Mouse (Mus musculus): ENCODE data around the gene Rab5b. TPM values are rescaled to one million over a fixed set of nuclear protein-coding genes. Genes with fewer than 3 reads are reported as not detected.
"Not testable (repeated sequence)": the region's sequence is repeated elsewhere in the genome, so short reads cannot be mapped to it uniquely, and the experiment has no call there.

Rab5b gene
- polyA plus RNA-seq, 1 experiment from 2014 or later = 82.6 TPM

GRCm38 (mm10) chr10:128639999-128640398 lies 56.1 kb downstream of the Rab5b start:
- WGBS = 92% methylated on average over 14 of the region's 14 CpGs
- Histone ChIP-seq H3K4me2 (no peak overlapping the region), H3K36me3 (peaks cover 50% of the 10 kb centered on the region), H3K9me3 (no peaks in the 10 kb centered on the region), H3K9ac (no peak overlapping the region), H3K27me3 (no peaks in the 10 kb centered on the region), H3K4me1 (peaks cover 17% of the 10 kb centered on the region), H3K4me3 (no peak overlapping the region), H3K27ac (no peak overlapping the region)
- no peak for ATAC-seq (ENCODE audit: insufficient number of reproducible peaks, insufficient read depth, low FRiP score, low TSS enrichment, low read depth)

- Histone ChIP-seq H3K4me3 (no peak overlapping the region), H3K4me2 (no peak overlapping the region)
Measured at GRCm38 (mm10) chr10:128637011-128637410, 59.1 kb downstream of the Rab5b start.

GRCm38 (mm10) chr10:128636561-128636960 lies 59.5 kb downstream of the Rab5b start:
- Histone ChIP-seq H3K27ac (no peak overlapping the region), H3K9ac (no peak overlapping the region), H3K36me3 (peaks cover 66% of the 10 kb centered on the region), H3K4me2 (no peak overlapping the region), H3K4me1 (peaks cover 3% of the 10 kb centered on the region; the same call in 1 of the 2 replicates), H3K9me3 (no peaks in the 10 kb centered on the region), H3K4me3 (no peak overlapping the region), H3K27me3 (no peaks in the 10 kb centered on the region)
- 47% methylated on average over 6 of the region's 6 CpGs for WGBS
- no peak for ATAC-seq (ENCODE audit: insufficient number of reproducible peaks, insufficient read depth, low FRiP score, low TSS enrichment, low read depth)

More at GRCm38 (mm10) chr10:128637011-128637410, 59.1 kb downstream of the Rab5b start:
- peaks cover 3% of the 10 kb centered on the region; the same call in 1 of the 2 replicates for H3K4me1 ChIP-seq
- no peak for ATAC-seq (ENCODE audit: insufficient number of reproducible peaks, insufficient read depth, low FRiP score, low TSS enrichment, low read depth)
- no peaks in the 10 kb centered on the region for H3K9me3 ChIP-seq
- WGBS = 19% methylated on average over 11 of the region's 11 CpGs
- H3K36me3 ChIP-seq = peaks cover 70% of the 10 kb centered on the region
- no peak overlapping the region for H3K27ac ChIP-seq
- H3K27me3 ChIP-seq = no peaks in the 10 kb centered on the region
- 0 out of 2 replicates have a peak overlapping the region, but pooled peaks have one; percentile 32 for H3K9ac ChIP-seq

DNA sequence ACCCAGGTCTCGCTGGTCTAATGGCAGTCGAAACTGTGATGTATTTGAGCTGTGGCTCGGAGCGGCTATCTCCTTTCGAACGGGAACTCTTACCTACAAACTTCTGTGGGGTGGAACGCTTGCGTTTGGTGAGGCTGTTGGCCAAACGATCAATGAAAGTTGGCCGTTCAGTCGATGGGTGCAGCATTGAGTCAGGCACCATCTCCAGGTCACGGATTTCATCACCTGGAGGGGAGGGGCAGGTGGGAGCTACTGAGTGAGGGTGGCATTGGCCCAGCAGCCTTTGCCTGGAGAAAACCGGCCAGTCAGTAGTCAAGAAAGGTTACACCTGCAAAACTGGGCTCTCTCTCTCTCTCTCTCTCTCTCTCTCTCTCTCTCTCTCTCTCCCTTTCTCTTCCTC lies 60.4 kb downstream of the Rab5b start:
- peaks cover 3% of the 10 kb centered on the region; the same call in 1 of the 2 replicates for H3K4me1 ChIP-seq
- no peaks in the 10 kb centered on the region for H3K9me3 ChIP-seq
- H3K4me2 ChIP-seq = no peak overlapping the region
- ATAC-seq (ENCODE audit: insufficient number of reproducible peaks, insufficient read depth, low FRiP score, low TSS enrichment, low read depth) = no peak
- 95% methylated on average over 13 of the region's 13 CpGs for WGBS
- H3K27me3 ChIP-seq = no peaks in the 10 kb centered on the region
- H3K4me3 ChIP-seq = no peak overlapping the region
- no peak overlapping the region for H3K9ac ChIP-seq
- H3K27ac ChIP-seq = no peak overlapping the region
- H3K36me3 ChIP-seq = peaks cover 59% of the 10 kb centered on the region

DNA sequence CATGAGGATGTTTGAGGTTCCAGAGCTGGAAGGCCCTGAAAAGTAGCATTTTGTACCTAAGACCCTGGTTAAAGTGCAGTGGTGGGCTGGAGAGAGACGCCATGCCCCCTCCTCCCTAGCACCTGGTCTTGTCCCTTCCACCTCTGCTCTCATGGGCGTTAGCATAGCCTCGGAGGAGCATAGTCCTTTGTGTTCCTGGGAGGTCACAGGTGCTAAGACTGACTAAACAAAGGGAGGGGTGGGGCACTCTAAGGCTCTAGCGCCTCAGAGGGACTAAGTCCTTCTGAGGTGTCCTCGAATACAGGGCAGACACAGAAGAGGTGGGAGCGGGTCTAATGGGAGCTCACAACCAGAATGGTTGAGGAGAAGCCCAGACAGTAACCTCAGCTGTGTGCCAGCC lies 64.5 kb downstream of the Rab5b start:
- H3K9me3 ChIP-seq = no peaks in the 10 kb centered on the region
- H3K36me3 ChIP-seq = peaks cover 36% of the 10 kb centered on the region
- H3K4me3 ChIP-seq = no peak overlapping the region
- H3K4me1 ChIP-seq = no peaks in the 10 kb centered on the region
- H3K27me3 ChIP-seq = no peaks in the 10 kb centered on the region
- no peak for ATAC-seq (ENCODE audit: insufficient number of reproducible peaks, insufficient read depth, low FRiP score, low TSS enrichment, low read depth)
- no peak overlapping the region for H3K9ac ChIP-seq
- 22% methylated on average over 6 of the region's 6 CpGs for WGBS
- H3K4me2 ChIP-seq = no peak overlapping the region
- no peak overlapping the region for H3K27ac ChIP-seq

DNA sequence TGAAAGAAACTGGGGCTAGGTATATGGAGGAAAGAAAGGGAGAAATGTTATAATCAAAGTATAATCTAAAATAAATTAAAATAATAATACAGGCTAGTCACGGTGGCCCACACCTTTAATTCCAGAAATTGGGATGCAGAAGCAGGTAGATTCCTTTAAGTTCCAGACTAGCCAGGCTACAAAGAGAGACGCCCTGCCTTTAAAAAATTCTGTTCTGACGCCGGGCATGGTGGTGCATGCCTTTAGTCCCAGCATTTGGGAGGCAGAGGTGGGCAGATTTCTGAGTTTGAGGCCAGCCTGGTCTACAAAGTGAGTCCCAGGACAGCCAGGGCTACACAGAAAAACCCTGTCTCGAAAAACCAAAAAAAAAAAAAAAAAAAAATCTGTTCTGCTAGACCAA lies 65.8 kb downstream of the Rab5b start:
- H3K27me3 ChIP-seq; H3K27ac ChIP-seq; ATAC-seq (ENCODE audit: insufficient number of reproducible peaks, insufficient read depth, low FRiP score, low TSS enrichment, low read depth): not testable (repeated sequence)

GRCm38 (mm10) chr10:128629746-128630145 lies 66.3 kb downstream of the Rab5b start:
- peaks cover 6% of the 10 kb centered on the region for H3K4me1 ChIP-seq
- no peak for ATAC-seq (ENCODE audit: insufficient number of reproducible peaks, insufficient read depth, low FRiP score, low TSS enrichment, low read depth)
- peaks cover 28% of the 10 kb centered on the region for H3K36me3 ChIP-seq
- H3K4me3 ChIP-seq = no peak overlapping the region
- H3K9me3 ChIP-seq = no peaks in the 10 kb centered on the region
- H3K27me3 ChIP-seq = no peaks in the 10 kb centered on the region
- no peak overlapping the region for H3K4me2 ChIP-seq
- no peak overlapping the region for H3K27ac ChIP-seq
- WGBS = 79% methylated on average over 2 of the region's 2 CpGs
- H3K9ac ChIP-seq = no peak overlapping the region

More for the DNA sequence above, 65.8 kb downstream of the Rab5b start:
- not testable (repeated sequence) for H3K4me1 ChIP-seq, H3K4me3 ChIP-seq, H3K9ac ChIP-seq, H3K4me2 ChIP-seq, H3K9me3 ChIP-seq
- WGBS = 75% methylated on average over 5 of the region's 5 CpGs
- H3K36me3 ChIP-seq = peaks cover 28% of the 10 kb centered on the region

- Histone ChIP-seq H3K4me3 (no peak overlapping the region), H3K36me3 (peaks cover 30% of the 10 kb centered on the region), H3K27ac (no peak overlapping the region), H3K4me2 (no peak overlapping the region), H3K9ac (no peak overlapping the region), H3K27me3 (no peaks in the 10 kb centered on the region), H3K4me1 (peaks cover 6% of the 10 kb centered on the region), H3K9me3 (no peaks in the 10 kb centered on the region)
- ATAC-seq (ENCODE audit: insufficient number of reproducible peaks, insufficient read depth, low FRiP score, low TSS enrichment, low read depth) = no peak
- WGBS = 81% methylated on average over 10 of the region's 10 CpGs
Measured at GRCm38 (mm10) chr10:128627398-128628317, 68.4 kb downstream of the Rab5b start.

Other genes with a start within 250 kb of the Rab5b start
- 111 and 119 TPM in 2 replicates for gene Smarcc2, start 237.0 kb downstream of the Rab5b start, polyA plus RNA-seq (2015; fragmentation: Nextera tagmentation; extraction: Ambion mirVana)
- 961 and 1,001 TPM in 2 replicates for gene Myl6, start 202.1 kb downstream of the Rab5b start, polyA plus RNA-seq (2015; fragmentation: Nextera tagmentation; extraction: Ambion mirVana)
- gene Myl6b, start 197.6 kb downstream of the Rab5b start, polyA plus RNA-seq (2015; fragmentation: Nextera tagmentation; extraction: Ambion mirVana) = 2.8 and 4.0 TPM in 2 replicates
- gene Esyt1, start 170.4 kb downstream of the Rab5b start, polyA plus RNA-seq (2015; fragmentation: Nextera tagmentation; extraction: Ambion mirVana) = 21.4 and 23.1 TPM in 2 replicates
- 13.5 and 15.5 TPM in 2 replicates for gene Zc3h10, start 148.5 kb downstream of the Rab5b start, polyA plus RNA-seq (2015; fragmentation: Nextera tagmentation; extraction: Ambion mirVana)
- gene Rpl41, start 147.0 kb downstream of the Rab5b start, polyA plus RNA-seq (2015; fragmentation: Nextera tagmentation; extraction: Ambion mirVana) = 4,323 and 4,329 TPM in 2 replicates
- gene Pa2g4, start 130.3 kb downstream of the Rab5b start, polyA plus RNA-seq (2015; fragmentation: Nextera tagmentation; extraction: Ambion mirVana) = 188 and 206 TPM in 2 replicates
- gene Erbb3, start 106.6 kb downstream of the Rab5b start, polyA plus RNA-seq (2015; fragmentation: Nextera tagmentation; extraction: Ambion mirVana) = 14.8 and 16.1 TPM in 2 replicates
- gene Rps26, start 69.5 kb downstream of the Rab5b start, polyA plus RNA-seq (2015; fragmentation: Nextera tagmentation; extraction: Ambion mirVana) = 893 and 949 TPM in 2 replicates
- gene Ikzf4, start 50.3 kb downstream of the Rab5b start, polyA plus RNA-seq (2015; fragmentation: Nextera tagmentation; extraction: Ambion mirVana) = 5.3 and 5.5 TPM in 2 replicates
- 18.9 and 21.8 TPM in 2 replicates for gene Suox, start 22.2 kb downstream of the Rab5b start, polyA plus RNA-seq (2015; fragmentation: Nextera tagmentation; extraction: Ambion mirVana)
- gene Pmel, start 7.9 kb upstream of the Rab5b start, polyA plus RNA-seq (2015; fragmentation: Nextera tagmentation; extraction: Ambion mirVana) = 8.2 and 8.3 TPM in 2 replicates
- 120 and 127 TPM in 2 replicates for gene Cdk2, start 8.8 kb upstream of the Rab5b start, polyA plus RNA-seq (2015; fragmentation: Nextera tagmentation; extraction: Ambion mirVana)
- gene Dgka, start 48.6 kb upstream of the Rab5b start, polyA plus RNA-seq (2015; fragmentation: Nextera tagmentation; extraction: Ambion mirVana) = 16.3 and 16.8 TPM in 2 replicates
- 43.2 and 47.9 TPM in 2 replicates for gene Pym1, start 51.6 kb upstream of the Rab5b start, polyA plus RNA-seq (2015; fragmentation: Nextera tagmentation; extraction: Ambion mirVana)
- 0.80 and 1.0 TPM in 2 replicates for gene Mmp19, start 94.6 kb upstream of the Rab5b start, polyA plus RNA-seq (2015; fragmentation: Nextera tagmentation; extraction: Ambion mirVana)
- gene Dnajc14, start 107.8 kb upstream of the Rab5b start, polyA plus RNA-seq (2015; fragmentation: Nextera tagmentation; extraction: Ambion mirVana) = 58.8 and 60.4 TPM in 2 replicates
- gene Tmem198b, start 108.1 kb upstream of the Rab5b start, polyA plus RNA-seq (2015; fragmentation: Nextera tagmentation; extraction: Ambion mirVana) = 25.5 and 26.0 TPM in 2 replicates
- 252 and 265 TPM in 2 replicates for gene Sarnp, start 121.1 kb upstream of the Rab5b start, polyA plus RNA-seq (2015; fragmentation: Nextera tagmentation; extraction: Ambion mirVana)
- 35.2 and 41.2 TPM in 2 replicates for gene Ormdl2, start 125.4 kb upstream of the Rab5b start, polyA plus RNA-seq (2015; fragmentation: Nextera tagmentation; extraction: Ambion mirVana)
- gene Gdf11, start 195.5 kb upstream of the Rab5b start, polyA plus RNA-seq (2015; fragmentation: Nextera tagmentation; extraction: Ambion mirVana) = 7.0 and 8.3 TPM in 2 replicates
- 663 and 674 TPM in 2 replicates for gene Cd63, start 204.7 kb upstream of the Rab5b start, polyA plus RNA-seq (2015; fragmentation: Nextera tagmentation; extraction: Ambion mirVana)
- 12.7 and 16.4 TPM in 2 replicates for gene Rdh5, start 226.6 kb upstream of the Rab5b start, polyA plus RNA-seq (2015; fragmentation: Nextera tagmentation; extraction: Ambion mirVana)
- gene Bloc1s1, start 227.8 kb upstream of the Rab5b start, polyA plus RNA-seq (2015; fragmentation: Nextera tagmentation; extraction: Ambion mirVana) = 206 and 216 TPM in 2 replicates
- 1.2 and 2.0 TPM in 2 replicates for gene Itga7, start 237.6 kb upstream of the Rab5b start, polyA plus RNA-seq (2015; fragmentation: Nextera tagmentation; extraction: Ambion mirVana)